Mouse (Mus musculus) intestine, embryonic 14.5 days (tissue): ENCODE results near the gene Lmntd2. TPM values are rescaled to one million over a fixed set of nuclear protein-coding genes. Genes with fewer than 3 reads are reported as not detected.

Source experiments
- ATAC-seq: fragments of 200-750 bp; cut with Nextera tagmentation; replicated peaks from 2 replicates; pipeline ENCODE4 v1.8.0; 2017; ENCODE audit warnings: low read depth, moderate number of reproducible peaks, moderate TSS enrichment, moderate library complexity; ENCODE audit not compliant: low FRiP score, low TSS enrichment
- DNase-seq: peaks from one replicate; pipeline ENCODE4 v3.0.0-alpha.2; 2018; ENCODE audit warnings: low spot score
- H3K27ac ChIP-seq: fragments of 300-500 bp; sonication (generic); 2 replicates; pipeline ENCODE4 v1.5.1; 2014; ENCODE audit warnings: low read depth, mild to moderate bottlenecking, control low read depth
- H3K27me3 ChIP-seq: fragments of 300-500 bp; sonication (generic); replicated peaks from 2 replicates; pipeline ENCODE4 v1.6.1; 2014; ENCODE audit warnings: low read length, control low read depth; ENCODE audit not compliant: control insufficient read depth, insufficient read depth
- H3K36me3 ChIP-seq: fragments of 300-500 bp; sonication (generic); 2 replicates; pipeline ENCODE4 v1.6.1; 2014; ENCODE audit warnings: low read length, control low read depth; ENCODE audit not compliant: control insufficient read depth, insufficient read depth
- H3K4me1 ChIP-seq: fragments of 300-500 bp; sonication (generic); replicated peaks from 2 replicates; pipeline ENCODE4 v1.6.1; 2014; ENCODE audit warnings: low read length, control low read depth, mixed read lengths; ENCODE audit not compliant: control insufficient read depth, insufficient read depth
- H3K4me2 ChIP-seq: fragments of 300-500 bp; sonication (generic); 2 replicates; pipeline ENCODE4 v1.6.1; 2014; ENCODE audit warnings: low read length
- H3K4me3 ChIP-seq: fragments of 300-500 bp; sonication (generic); 2 replicates; pipeline ENCODE4 v1.5.1; 2014; ENCODE audit warnings: low read depth, low read length, control low read depth, mixed read lengths
- H3K9ac ChIP-seq: fragments of 300-500 bp; sonication (generic); 2 replicates; pipeline ENCODE4 v1.6.1; 2014; ENCODE audit warnings: mild to moderate bottlenecking, low read length
- H3K9me3 ChIP-seq: fragments of 300-500 bp; sonication (generic); 2 replicates; pipeline ENCODE4 v1.6.1; 2016; ENCODE audit warnings: low read length, control low read depth; ENCODE audit not compliant: control insufficient read depth
- WGBS: fragments of 180-500 bp; shearing (Covaris S2); extraction: QIAGEN DNeasy Blood & Tissue Kit; methylation state at CpG from one replicate; pipeline ENCODE4 v1.1.7; 2014; 5-methylcytosine and 5-hydroxymethylcytosine counted together
- polyA plus RNA-seq: library from polyadenylated mRNA; unstranded; fragments of >200 nt; fragmentation: Nextera tagmentation; extraction: Ambion mirVana; gene quantifications from 2 replicates; pipeline ENCODE4 v1.2.1, GENCODE M21; 2014

Lmntd2 gene
- polyA plus RNA-seq, 1 experiment from 2014 or later = 2.8 TPM

DNA sequence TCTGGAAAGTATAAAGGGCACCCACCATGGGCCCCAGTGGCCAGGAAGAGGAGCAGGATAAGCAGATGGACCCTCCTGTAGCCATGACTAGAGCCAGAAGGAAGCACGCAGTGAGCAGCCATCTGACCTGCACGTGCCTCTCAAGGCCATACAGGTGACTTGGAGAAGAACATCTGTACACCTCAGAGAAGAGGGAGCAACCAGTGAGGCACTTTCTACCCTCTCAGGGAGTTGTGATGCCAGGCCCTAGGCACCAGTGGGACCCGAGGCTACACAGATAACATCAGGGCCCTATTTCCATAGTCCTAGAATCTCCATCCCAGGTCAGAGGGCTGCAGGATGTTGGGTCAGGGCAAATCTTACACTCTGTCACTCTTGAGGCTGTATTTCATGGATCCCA, 23.7 kb downstream of the Lmntd2 start:
- ATAC-seq (no peak), DNase-seq (no peak)
- Histone ChIP-seq H3K4me2 (no peak overlapping the region), H3K36me3 (peaks cover 33% of the 10 kb centered on the region), H3K4me3 (no peak overlapping the region), H3K4me1 (peaks cover 10% of the 10 kb centered on the region), H3K9me3 (no peaks in the 10 kb centered on the region), H3K27ac (no peak overlapping the region), H3K27me3 (no peaks in the 10 kb centered on the region), H3K9ac (no peak overlapping the region)
- WGBS = 92% methylated on average over 3 of the region's 3 CpGs

DNA sequence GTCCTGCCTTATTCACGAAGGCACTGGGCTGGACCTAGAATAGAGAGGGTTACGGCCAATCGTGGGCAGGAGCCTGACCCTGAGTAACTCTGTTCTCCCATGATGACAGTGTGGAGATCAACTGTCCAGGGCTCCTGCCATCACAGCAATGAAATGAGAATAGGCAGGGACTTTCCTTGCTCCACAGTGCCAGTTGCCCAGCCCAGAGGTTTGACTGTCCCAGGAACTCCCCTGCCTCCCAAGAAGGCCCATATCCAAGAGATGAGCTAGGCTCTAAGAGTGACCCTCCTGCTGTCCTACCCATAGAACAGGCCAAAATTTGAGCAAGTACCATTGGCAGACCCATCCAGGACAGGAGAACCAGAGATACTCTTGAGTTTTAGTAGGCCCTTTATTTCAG, 25.1 kb downstream of the Lmntd2 start:
- 89% methylated on average over 3 of the region's 3 CpGs for WGBS
- no peak overlapping the region for H3K27ac ChIP-seq
- H3K4me2 ChIP-seq = no peak overlapping the region

GRCm38 (mm10) chr7:141188194-141188593, 25.7 kb downstream of the Lmntd2 start:
- Histone ChIP-seq H3K9ac (no peak overlapping the region), H3K4me1 (peaks cover 8% of the 10 kb centered on the region), H3K27ac (no peak overlapping the region), H3K27me3 (no peaks in the 10 kb centered on the region), H3K4me3 (no peak overlapping the region), H3K9me3 (no peaks in the 10 kb centered on the region), H3K36me3 (peaks cover 33% of the 10 kb centered on the region), H3K4me2 (no peak overlapping the region)
- DNase-seq (no peak), ATAC-seq (no peak)
- 66% methylated on average over 3 of the region's 3 CpGs for WGBS

More for the DNA sequence above, 25.1 kb downstream of the Lmntd2 start:
- Histone ChIP-seq H3K4me1 (peaks cover 8% of the 10 kb centered on the region), H3K9ac (no peak overlapping the region), H3K9me3 (no peaks in the 10 kb centered on the region), H3K36me3 (peaks cover 33% of the 10 kb centered on the region), H3K4me3 (no peak overlapping the region), H3K27me3 (no peaks in the 10 kb centered on the region)
- no peak for DNase-seq
- ATAC-seq = no peak

GRCm38 (mm10) chr7:141176173-141176572, 37.7 kb downstream of the Lmntd2 start:
- Histone ChIP-seq H3K4me1 (peaks cover 11% of the 10 kb centered on the region; the same call in 1 of the 2 replicates), H3K4me3 (no peak overlapping the region), H3K9ac (no peak overlapping the region), H3K9me3 (no peaks in the 10 kb centered on the region), H3K36me3 (no peaks in the 10 kb centered on the region), H3K27me3 (no peaks in the 10 kb centered on the region), H3K4me2 (no peak overlapping the region), H3K27ac (no peak overlapping the region)
- ATAC-seq (no peak), DNase-seq (peak; percentile 91)
- WGBS = 1% methylated on average over 8 of the region's 8 CpGs

DNA sequence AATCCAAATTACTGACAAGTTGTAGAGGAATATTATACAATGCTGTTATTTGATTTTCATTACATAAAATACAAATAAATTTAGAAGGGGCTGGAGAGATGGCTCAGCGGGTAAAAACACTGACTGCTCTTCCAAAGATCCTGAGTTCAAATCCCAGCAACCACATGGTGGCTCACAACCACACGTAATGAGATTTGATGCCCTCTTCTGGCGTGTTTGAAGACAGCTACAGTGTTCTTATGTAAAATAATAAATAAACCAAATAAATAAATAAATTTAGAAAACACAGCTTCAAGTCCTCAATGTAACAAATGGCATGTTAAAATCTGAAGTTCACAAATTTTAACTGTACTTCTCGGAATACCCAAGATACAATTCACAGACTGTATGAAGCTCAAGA, 38.8 kb downstream of the Lmntd2 start:
- H3K36me3 ChIP-seq = no peaks in the 10 kb centered on the region
- no peak overlapping the region for H3K27ac ChIP-seq
- H3K4me3 ChIP-seq = no peak overlapping the region
- WGBS = 94% methylated on average over 4 of the region's 4 CpGs
- DNase-seq = no peak
- H3K9ac ChIP-seq = no peak overlapping the region
- H3K4me2 ChIP-seq = no peak overlapping the region
- no peak for ATAC-seq
- H3K27me3 ChIP-seq = no peaks in the 10 kb centered on the region
- H3K4me1 ChIP-seq = peaks cover 11% of the 10 kb centered on the region; the same call in 1 of the 2 replicates
- no peaks in the 10 kb centered on the region for H3K9me3 ChIP-seq

- Histone ChIP-seq H3K9me3 (no peaks in the 10 kb centered on the region), H3K9ac (peak overlapping the region; percentile 64), H3K27ac (peak overlapping the region; percentile 94), H3K4me3 (peak overlapping the region; percentile 58), H3K27me3 (no peaks in the 10 kb centered on the region), H3K36me3 (no peaks in the 10 kb centered on the region), H3K4me1 (peaks cover 21% of the 10 kb centered on the region), H3K4me2 (peak overlapping the region; percentile 78)
- no peak for ATAC-seq
- no peak for DNase-seq
- WGBS = 77% methylated on average over 5 of the region's 5 CpGs
Measured at GRCm38 (mm10) chr7:141173323-141173850, 40.5 kb downstream of the Lmntd2 start.

DNA sequence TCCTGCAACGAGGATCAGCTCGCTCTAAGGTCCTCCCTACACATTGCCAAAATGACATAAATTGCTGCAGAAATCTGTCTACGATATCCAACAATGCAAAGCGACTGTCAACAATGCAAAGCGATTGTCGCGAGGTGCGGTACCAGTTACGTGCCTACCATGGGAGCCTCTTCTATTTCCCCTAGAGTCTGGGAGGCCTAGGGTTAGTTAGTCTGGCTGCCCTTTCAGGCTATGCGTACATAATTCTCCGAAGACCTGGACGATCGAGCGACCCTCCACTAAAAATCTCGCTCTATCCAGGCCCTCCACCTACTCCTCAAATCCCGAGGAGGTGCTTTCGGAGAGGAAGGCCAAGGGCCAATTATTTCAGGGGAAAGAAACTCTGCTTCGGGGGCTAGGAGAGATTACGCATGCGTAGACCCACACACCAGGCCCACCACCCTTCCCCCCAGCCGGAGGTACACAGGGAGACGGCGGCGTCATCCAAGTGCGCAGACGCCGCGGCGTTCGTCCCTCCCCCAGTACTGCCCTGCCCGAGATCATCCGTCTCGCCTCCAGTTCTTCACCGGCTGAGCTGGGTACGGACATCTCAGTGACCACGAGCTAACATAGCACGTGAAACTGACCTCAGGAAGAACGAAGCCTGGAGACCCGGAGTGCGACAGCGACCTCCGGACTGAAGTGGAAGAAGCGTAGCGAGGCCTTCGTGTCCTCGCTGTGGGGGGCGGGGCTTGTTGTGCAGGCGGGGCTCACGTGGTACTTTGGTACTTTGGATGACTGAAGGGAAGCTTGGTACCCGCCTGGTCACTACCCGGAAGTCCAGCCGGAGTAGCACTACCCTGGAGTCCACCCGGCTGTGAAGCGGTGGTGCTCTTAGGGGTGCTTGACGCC, 41.5 kb downstream of the Lmntd2 start, which contains the start of gene Rnh1:
Rnh1 (minus strand) TSS at position 742 of the 891 bp plus-strand sequence.
- peak within 1 kb of the TSS; percentile 94 for H3K27ac ChIP-seq
- WGBS = 3% methylated on average over 55 of the region's 55 CpGs
- peak within 1 kb of the TSS; percentile 58 for H3K4me3 ChIP-seq
- peak; percentile 98 for DNase-seq
- ATAC-seq = peak; percentile 96
- no peaks in the 10 kb centered on the region for H3K27me3 ChIP-seq
- H3K4me2 ChIP-seq = peak within 1 kb of the TSS; percentile 78
- peak within 1 kb of the TSS; percentile 64 for H3K9ac ChIP-seq
- no peaks in the 10 kb centered on the region for H3K9me3 ChIP-seq
- H3K4me1 ChIP-seq = peaks cover 27% of the 10 kb centered on the region
- H3K36me3 ChIP-seq = no peaks in the 10 kb centered on the region

DNA sequence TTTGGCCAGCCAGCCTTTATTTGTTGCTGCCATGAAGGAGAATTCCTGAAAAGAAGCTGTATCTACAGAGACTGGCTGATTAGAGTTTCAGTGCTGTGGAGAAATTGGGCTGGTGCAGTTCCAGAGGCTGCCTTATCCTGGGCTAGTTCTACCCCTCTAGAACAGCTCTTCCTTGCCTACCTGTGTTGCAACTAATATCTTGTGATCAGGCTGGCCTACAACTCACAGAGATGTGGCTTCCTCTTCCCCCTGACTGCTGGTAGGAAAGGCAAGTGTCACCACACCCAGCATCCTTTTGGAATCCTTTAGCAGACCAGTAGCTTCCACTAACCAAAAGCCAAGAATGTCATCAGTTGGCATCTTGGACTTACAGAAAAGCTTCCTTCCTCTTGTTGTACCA, 44.0 kb downstream of the Lmntd2 start:
- Histone ChIP-seq H3K4me3 (no peak overlapping the region), H3K4me2 (no peak overlapping the region), H3K36me3 (0 out of 2 replicates have a peak, but pooled peaks cover 9% of the 10 kb centered on the region), H3K4me1 (peaks cover 27% of the 10 kb centered on the region), H3K9ac (no peak overlapping the region), H3K9me3 (no peaks in the 10 kb centered on the region), H3K27me3 (no peaks in the 10 kb centered on the region), H3K27ac (no peak overlapping the region)
- ATAC-seq (no peak), DNase-seq (no peak)
